Mouse (Mus musculus): ENCODE measurements around the gene Usp30. TPM values are rescaled to one million over a fixed set of nuclear protein-coding genes. Genes with fewer than 3 reads are reported as not detected.

Gene Usp30
- total RNA-seq, 2 experiments from 2014 or later = 15.4 to 17.7 TPM

DNA sequence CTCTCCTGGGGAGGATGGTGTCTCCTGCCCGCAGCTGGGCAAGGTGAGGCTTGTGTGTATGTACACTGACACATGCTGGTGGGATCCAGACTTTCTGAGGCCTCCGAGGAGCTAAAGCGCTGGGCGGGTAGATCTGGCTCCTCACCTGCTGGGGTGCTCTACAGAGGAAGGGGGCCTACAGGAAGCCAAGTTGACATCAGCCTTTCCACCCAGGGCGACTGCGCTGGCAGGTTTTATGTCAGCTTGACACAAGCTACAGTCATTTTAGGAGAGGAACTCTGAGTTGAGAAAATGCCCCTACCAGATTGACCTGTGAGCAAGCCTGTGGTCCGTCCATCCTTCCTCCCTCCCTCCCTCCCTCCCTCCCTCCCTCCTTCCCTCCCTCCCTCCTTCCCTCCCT is 3.6 kb upstream of the Usp30 start:
- intact Hi-C loops (cut with DNase I) = no loop called here

DNA sequence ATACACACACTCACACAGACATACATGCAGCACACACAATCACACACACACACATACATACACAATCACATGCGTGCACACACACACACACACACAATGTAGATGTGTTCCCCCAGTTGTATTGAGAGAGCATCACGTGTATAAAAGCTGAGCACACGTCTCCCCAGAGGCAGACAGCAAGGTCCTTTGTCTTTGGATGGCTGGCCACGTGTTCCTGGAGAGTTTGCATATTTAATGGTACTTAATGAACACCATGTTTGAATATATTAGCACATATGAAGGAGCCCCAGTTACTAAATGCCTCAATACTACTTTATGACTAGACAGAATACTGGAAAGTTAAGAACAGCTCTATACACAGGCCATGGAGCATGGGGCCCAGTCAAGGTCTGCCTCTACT is 1.3 kb upstream of the Usp30 start:
- no peak for DNase-seq
- intact Hi-C loops (cut with DNase I) = no loop called here

More for the DNA sequence above, 3.6 kb upstream of the Usp30 start:
- no peak for DNase-seq

DNA sequence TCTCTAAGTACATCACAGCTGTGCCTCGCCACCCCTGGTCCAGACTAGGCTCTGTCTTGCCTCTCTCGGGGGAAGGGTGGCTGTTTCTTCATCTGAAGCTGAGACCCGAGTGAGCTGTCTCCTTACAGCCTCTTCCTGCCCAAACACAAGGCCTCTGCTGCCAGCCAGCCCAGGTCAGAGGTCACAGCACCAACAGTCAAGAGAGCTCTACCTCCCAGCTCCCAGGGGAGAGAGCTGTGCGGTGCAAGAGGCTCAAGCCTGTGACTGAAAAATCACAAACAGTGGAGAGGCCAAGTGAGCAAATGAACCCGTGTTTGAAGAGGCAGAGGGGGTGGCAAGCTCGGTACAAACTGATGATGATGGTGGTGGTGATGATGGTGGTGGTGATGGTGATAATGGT is 1.3 kb downstream of the Usp30 start:
- no peak for DNase-seq
- intact Hi-C loops (cut with DNase I) = no loop called here

DNA sequence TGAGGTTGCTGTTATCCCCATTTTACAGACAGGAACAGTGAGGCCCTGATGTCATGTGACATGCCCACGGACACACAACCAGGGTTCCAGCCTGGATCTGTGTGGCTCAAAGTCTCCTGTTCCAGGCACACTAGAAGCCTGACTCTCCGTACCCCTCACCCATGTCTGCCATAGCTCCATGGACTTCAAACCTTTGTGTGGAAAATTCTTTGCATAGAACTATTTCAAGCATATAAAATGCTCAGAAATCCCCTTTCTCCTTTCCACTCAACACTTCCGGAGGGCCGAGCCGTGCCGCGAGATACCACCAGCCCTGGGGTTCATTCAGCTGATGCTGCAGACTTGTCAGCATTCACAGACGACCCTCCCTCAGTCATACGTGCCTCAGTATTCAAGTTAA is 2.3 kb downstream of the Usp30 start:
- intact Hi-C loops (cut with DNase I) = no loop called here
- DNase-seq = no peak

DNA sequence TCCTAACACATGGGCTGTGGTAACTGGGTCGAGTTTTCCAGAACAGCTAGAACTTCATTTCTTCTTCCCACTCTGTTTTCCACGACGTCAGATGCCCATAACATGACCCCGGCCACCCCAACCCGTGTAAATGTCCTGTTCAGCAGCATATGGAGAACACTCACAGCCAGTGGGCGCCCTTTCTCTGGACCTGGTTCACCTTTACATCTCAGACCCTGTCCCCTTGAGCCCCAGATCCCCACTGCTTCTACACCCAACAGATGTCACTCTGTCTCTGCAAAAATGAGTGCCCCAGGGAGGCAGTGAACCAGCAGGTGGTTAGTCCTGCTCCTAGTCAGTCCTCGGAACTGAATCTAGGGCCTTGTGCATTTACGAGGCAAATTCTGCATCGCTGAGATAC is 2.7 kb downstream of the Usp30 start:
- intact Hi-C loops (cut with DNase I) = no loop called here
- no peak for DNase-seq

DNA sequence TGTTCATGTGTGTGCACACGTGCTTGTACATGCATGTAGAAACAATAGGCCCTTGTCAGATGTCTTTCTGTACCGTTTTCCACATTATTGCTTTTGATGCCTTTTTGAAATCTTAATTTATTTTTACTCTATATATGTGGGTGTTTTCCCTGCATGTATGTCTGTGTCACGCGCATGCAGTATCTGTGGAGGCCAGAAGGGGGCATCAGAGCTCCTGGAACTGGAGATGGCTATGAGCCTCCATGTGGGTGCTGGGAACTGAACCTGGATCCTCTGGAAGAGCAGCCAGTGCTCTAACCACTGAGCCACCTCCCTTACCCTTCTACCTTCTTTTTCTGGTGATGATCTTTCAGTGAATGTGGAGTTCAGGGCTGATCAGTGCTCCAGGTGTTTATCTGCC is 5.6 kb downstream of the Usp30 start:
- no peak for DNase-seq
- intact Hi-C loops (cut with DNase I) = no loop called here

DNA sequence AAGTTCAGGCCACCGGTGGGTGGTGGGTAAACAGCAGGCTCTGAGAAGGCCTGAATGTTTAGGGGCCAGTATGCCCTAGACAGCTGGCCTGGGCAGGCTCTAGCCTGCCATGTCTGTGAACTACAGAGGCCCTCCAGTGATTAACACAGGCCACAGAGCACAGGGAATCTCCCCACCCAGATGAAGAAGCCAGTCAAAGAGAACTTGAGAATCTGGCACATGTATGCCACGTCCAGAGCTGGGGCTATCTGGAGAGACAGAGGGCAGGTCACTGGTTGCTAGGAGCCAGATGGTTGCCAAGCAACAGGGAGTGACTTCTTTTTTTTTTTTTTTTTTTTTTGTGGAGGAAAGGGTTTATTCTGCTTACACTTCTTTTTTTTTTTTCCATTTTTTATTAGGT is 7.0 kb downstream of the Usp30 start:
- intact Hi-C loops (cut with DNase I) = no loop called here
- no peak for DNase-seq

DNA sequence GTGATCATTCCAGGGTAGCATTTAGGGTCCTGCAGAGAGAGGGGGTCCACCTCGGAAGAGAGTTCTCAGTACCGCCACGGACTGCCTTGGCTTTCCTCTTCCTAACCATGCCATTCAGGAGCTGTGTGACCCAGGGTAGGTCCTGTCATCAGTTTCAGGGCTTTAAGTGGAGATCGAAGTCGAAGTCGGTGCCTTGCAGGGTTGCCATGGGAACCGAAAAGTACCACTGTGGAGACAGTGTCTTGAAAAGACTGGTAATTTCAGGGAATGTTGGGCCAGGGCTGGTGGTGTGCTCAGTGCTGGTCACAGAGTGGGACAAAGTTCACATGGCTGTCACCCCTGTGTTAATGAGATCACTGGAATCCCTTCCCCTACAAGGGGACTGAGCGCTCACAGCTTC is 11.7 kb downstream of the Usp30 start:
- intact Hi-C loops (cut with DNase I) = no loop called here
- no peak for DNase-seq

DNA sequence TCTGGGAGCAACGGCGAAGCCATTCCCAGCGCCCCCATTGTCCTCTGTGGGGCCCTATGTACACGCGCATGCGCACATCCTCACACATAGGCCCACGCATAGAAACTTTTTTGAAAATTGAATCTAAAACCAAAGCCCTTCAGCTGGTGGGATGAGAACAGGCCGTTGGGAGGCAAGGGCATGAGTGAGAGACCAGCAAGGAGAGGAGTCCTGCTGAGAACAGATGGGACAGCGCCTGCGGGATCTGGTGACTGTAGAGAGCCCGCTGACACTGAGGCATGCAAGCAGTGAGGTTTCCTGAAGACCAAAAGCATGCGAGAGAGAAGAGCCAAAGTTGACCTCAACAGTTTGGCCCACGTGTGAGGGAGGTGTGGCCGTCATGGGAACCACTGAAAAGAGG is 20.2 kb downstream of the Usp30 start:
- intact Hi-C loops (cut with DNase I) = loop anchor here (5.0 kb wide), 1 partner anchor 73 kb away; no protein-coding TSS in a partner anchor

DNA sequence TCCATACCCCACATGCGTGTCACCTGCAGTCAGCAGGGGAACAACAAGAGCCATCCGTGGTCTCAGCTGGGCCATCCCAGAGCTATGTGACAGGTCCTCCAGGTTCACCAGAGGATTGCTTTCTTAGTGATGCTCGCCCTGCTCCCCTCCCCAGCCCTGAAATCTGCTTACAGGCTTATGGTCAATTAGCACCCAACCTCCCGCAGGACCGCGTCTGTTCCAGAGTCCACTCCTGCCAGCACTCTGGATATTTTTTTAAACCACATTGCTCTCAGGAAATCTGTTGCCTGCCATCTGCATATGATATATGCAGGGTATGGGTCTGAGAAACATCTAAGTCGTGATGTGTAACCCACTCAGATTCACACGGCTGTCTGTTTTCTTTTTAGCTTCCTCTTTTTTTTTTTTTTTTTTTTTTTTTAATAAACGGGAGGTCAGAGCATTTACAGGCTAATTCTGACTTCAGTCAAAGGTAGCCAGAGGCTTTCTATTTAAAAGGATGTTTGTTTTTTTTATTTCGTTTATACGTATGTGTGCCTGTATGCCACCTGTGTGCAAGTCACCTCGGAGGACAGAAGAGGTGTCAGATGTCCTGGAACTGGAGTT is 22.7 kb downstream of the Usp30 start:
- no peak for DNase-seq
- intact Hi-C loops (cut with DNase I) = loop anchor here (5.0 kb wide), 1 partner anchor 76 kb away; no protein-coding TSS in a partner anchor

More for the DNA sequence above, 20.2 kb downstream of the Usp30 start:
- DNase-seq = no peak

DNA sequence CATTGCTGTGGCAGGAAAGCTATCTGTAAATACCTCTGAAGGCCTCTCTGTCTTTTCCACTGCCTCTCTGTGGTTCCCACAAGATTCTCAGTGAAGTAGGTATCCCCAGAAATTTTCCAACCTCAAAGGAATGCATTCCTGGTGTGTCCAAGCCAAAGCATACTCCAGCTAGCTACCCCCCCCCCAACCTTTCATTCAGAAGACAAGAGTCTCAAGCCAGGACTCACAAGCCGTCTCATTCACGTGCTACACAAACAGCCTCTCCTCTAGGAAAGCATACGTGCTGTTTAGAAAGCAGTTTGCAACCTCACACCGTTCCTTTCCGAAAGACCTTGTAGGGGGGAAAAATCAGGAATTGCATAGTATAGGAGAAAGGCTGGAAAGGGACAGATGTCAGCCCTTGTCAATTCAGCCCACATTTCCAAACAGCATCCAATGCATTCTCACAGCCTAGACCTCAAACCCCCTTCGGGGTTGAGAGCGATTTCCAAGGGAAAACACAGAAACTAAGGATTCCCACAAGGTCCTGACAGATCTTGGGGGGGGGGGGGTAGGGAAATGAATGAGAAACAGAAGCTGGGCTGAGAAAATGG is 25.3 kb downstream of the Usp30 start:
- intact Hi-C loops (cut with DNase I) = no loop called here
- DNase-seq = no peak

DNA sequence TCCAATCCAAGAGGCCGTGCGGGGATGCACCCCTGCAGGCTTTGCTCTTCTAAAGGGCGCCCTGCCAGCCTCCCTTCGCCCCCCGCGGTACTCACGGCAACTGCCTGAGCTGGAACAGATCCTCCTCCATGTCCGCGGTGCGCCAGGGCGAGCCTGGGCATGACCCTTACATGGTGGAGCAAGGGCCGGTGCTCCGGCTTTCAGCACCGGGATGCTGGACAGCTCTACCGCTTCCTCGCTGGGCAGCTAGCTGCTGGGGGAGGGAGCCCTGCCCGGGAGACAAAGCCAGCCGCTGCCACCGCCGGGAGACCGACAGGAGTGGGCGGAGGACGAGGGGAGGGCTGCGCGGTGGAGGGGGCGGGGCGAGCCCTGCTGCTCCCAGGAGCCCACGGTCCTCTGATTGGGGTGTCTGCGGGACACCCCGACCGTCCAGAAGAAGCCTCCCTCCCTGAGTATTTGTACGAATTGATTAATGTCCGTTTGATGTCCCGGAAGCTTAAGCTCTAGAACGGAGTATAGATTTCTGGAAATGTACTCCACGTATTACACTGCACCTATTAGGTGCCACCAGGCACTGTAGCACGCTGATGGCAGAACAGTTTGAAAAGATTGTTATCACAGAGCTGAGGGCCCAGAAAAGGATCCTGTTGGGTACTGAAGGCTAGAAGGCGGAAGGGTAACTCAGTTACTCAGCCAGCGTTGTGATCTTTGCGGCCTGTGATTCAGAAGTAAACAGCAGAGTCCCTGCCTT is 26.0 kb downstream of the Usp30 start, which contains the start of gene Svop:
TSS of gene Svop (minus strand) at position 514 of the 751 bp plus-strand sequence.
- peak; percentile 80 to 86 for DNase-seq
- intact Hi-C loops (cut with DNase I) = no loop called here

DNA sequence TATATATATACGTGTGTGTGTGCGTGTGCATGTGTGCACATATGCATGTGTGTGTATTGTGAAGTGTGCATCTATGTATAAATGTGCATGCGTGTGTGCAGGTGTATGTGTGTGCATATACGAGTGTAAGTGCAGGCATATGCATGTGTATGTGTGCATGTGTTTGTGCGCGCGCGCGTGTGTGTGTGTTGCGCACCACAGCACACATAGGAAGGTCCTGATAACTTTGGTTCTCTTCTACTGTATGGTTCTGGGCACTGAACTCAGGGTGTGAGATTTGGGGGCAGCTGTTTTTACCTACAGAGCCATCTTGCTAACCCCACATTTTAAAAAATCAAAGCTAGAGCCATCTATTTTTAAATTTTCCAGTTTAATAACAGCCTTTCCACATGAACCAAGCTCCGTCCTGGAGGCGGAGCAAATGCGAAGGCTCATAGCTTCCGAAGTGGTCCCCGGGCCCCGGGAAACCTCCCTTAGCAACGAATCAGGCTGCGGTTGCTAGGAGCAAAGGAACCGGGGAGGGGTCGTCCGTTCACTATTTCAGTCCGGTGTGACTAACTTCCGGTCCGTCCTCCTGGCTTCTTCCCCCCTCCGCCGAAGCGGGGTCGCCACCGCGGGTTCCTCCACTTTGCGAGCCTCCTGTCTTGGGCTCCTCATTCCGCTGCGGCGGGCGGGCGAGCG is 34.6 kb downstream of the Usp30 start:
- intact Hi-C loops (cut with DNase I) = loop anchor here (2.0 to 5.0 kb wide), 3 partner anchors 27 to 108 kb away; partner anchors contain the start of gene Ssh1

DNA sequence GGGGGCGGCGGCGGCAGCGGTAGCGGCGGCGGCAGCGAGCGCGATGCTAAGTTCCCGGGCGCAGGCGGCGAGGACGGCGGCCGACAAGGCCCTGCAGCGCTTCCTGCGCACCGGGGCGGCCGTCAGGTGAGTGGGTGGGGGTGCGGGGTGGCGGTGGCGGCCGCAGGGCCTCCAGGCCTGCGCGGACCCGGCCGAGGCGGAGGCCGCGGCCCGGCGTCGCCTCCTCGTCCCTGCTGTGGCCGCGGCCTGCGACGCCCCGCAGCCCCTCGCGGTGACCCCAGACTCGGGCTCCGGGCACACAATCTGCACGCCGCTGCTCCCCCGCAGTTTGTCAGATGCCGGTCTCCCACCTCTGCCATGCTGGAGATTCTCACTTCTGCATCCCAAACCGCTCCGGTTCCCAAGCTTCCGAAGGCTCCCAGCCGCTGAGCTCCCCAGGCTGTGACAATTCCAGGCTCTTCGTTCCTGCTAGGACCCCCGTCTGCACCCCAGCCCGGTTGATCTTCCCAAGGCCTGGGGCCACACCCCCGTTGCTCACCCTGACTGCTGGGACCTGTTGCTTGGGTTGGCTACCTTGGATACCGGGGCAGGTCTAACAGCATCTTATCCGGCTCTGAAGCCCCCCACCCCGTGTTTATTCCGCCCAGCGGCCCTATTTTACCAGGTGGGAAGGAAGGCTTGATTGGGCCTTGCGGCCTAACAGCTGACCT is 35.3 kb downstream of the Usp30 start:
- intact Hi-C loops (cut with DNase I) = loop anchor here (2.0 to 5.0 kb wide), 3 partner anchors 26 to 108 kb away; partner anchors contain the start of gene Ssh1
- DNase-seq = no peak

More for the DNA sequence above, 34.6 kb downstream of the Usp30 start:
- DNase-seq = peak; percentile 94 to 96

DNA sequence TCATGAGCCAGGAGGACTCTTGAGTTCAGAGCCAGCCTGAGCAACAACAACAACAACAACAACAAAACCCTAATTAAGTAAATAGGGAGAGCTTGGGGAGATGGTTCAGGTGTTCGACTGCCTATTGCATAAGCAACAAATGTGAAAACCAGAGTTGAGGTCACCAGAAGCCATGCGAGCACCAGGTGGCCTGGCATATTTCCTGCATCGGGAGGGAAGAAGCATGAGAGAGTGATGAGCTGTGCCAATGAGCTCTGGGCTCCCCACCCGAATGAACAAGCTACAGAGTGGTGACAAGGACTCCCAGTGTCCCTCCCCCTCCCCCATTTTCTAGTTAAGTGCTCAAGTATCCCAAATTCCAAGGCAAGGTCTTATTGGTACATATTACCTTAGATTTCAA is 36.6 kb downstream of the Usp30 start:
- no peak for DNase-seq
- intact Hi-C loops (cut with DNase I) = loop anchor here (2.0 to 5.0 kb wide), 3 partner anchors 25 to 110 kb away; partner anchors contain the start of gene Ssh1

DNA sequence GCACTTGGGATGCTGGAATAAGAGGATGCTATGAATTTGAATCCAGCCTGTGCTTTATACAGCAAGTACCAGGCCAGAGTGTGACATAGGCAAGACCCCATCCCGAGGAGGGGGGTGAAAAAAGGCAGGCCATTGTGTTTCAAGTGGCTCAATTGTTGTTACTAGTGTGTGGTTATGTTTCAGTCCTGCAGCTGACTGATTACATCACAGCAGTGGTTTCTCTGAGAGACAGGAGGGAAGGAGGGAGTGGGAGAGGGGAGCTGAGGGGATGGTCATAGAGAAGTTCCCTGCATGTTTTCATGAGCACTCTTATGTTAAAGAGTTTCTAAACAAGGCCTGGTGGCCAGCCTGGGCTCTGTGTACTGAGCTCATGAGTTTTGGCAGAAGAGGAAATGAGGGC is 37.5 kb downstream of the Usp30 start:
- DNase-seq = no peak
- intact Hi-C loops (cut with DNase I) = loop anchor here (5.0 kb wide), 1 partner anchor 111 kb away; the partner anchor contains the start of gene Ssh1

DNA sequence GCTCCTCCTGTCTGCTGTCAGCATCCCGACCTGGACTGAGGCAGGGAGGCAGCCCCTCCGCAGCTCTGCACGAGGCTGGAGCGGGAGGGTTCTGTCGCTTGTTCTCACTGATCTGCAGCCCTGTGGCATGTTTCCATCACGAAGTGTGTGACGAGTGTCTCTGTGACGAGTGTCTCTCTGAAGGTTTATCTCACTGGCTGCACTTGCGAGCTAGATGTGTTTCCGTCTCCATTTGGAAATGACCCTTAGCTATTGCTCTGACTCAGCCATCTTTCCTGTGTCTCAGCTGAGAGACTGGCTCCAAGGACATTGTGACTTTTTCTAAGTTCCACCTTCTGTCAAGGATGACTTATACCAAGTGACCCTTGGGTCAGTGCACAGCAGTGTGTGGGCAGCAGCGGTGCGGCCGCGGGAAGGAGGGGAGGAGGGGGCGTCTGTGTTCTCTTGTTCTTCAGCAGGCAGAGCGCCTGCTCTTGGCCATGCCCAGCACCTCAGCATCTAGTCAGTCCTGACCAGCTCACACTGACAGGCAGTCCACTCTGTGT is 41.2 kb downstream of the Usp30 start:
- intact Hi-C loops (cut with DNase I) = no loop called here
- DNase-seq = no peak

DNA sequence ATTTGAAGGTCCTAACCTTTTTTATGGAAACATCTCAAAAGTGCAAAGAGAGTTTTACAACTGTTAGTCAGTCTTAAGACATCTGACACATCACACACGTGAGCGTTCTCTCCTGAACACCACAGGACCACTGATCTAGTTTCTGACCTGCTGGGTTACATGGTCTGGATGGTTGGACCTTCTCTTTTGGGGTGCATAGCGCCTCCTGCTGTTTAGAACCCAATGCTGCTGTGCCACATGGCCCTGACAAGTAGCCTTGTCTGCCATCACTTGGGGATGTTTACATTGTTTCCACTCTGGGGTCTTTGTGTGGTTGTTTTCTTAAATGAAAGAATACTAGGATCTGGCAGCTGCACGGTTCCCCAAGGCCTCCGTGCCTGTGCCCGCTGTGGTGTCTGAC is 48.1 kb downstream of the Usp30 start:
- intact Hi-C loops (cut with DNase I) = no loop called here

DNA sequence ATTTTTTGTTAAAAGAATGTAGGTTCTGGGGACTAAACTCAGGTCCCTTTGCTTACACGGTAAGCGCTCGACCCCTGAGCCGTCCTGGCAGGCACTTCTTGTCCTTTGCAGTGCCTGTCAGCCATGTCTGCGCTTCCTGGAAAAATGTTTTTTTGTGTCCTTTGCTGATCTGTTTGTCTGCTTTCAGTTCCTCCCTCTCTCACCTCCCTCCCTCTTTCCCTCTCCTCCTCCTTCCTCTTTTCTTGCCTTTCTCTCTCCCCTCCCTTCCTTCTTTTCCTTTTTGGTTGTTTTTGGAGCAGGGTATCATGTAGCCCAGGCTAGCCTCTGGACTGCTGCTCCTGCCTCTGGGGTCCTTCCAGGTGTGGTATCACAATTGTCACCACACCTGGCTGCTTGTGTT is 49.8 kb downstream of the Usp30 start:
- intact Hi-C loops (cut with DNase I) = no loop called here
- DNase-seq = no peak

More for the DNA sequence above, 48.1 kb downstream of the Usp30 start:
- DNase-seq = no peak

DNA sequence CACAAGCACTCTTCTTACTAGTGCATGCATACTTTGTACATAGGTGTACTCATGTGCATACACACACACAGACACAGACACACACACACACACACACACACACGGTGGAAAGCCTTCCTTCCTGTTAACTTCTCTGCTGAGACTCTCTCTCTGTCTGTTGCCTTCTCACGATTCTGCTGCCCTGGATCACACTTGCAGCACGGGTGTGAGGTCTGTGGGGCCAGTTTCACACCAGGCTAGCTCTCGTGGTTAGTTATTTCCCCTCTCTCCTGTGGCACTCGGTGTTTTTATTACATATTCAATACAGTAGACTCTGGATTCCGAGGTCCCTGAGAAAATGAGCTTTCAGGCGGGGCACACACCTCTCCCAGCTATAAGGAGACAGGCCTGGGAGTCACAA is 51.3 kb downstream of the Usp30 start:
- intact Hi-C loops (cut with DNase I) = no loop called here
- DNase-seq = no peak

All from heart, postnatal 10 days (tissue).